Mouse (Mus musculus): ENCODE results near the gene Zbtb39. TPM values are rescaled to one million over a fixed set of nuclear protein-coding genes. Genes with fewer than 3 reads are reported as not detected.

Gene Zbtb39
- polyA plus RNA-seq (2015; fragmentation: Nextera tagmentation; extraction: Ambion mirVana): 1.4 and 1.6 TPM in 2 replicates

- H3K4me2 ChIP-seq (ENCODE audit: low read depth, low read length): peak within 1 kb of the TSS; percentile 79
- H3K27me3 ChIP-seq (ENCODE audit: control insufficient read depth, insufficient read depth, low read length): no peaks in the 10 kb centered on the region
- peak; percentile 84 for ATAC-seq (replicated peaks; ENCODE audit: extremely low read depth, insufficient read depth, low FRiP score)
- H3K4me1 ChIP-seq (ENCODE audit: control insufficient read depth, insufficient read depth, low read length): peaks cover 7% of the 10 kb centered on the region
- no peaks in the 10 kb centered on the region for H3K9me3 ChIP-seq (replicated peaks; ENCODE audit: control insufficient read depth, low read length)
- H3K36me3 ChIP-seq (ENCODE audit: control insufficient read depth, insufficient read depth): peaks cover 27% of the 10 kb centered on the region
- H3K27ac ChIP-seq (ENCODE audit: low read length): peak within 1 kb of the TSS; percentile 73
- peak within 1 kb of the TSS; percentile 92 for H3K9ac ChIP-seq (ENCODE audit: low read length)
- WGBS: under 1% methylated on average over 39 of the region's 61 CpGs
- H3K4me3 ChIP-seq (ENCODE audit: low read length): peak within 1 kb of the TSS; percentile 85
These were observed at the start of gene Zbtb39 for GRCm38 (mm10) chr10:127739083-127739660. TSS of gene Zbtb39 (plus strand) at chr10:127739538.

GRCm38 (mm10) chr10:127691053-127691452 is 48.3 kb upstream of the Zbtb39 start:
- ATAC-seq (replicated peaks; ENCODE audit: extremely low read depth, insufficient read depth, low FRiP score): no peak
- Histone ChIP-seq H3K27ac (ENCODE audit: low read length) (no peak overlapping the region), H3K4me3 (ENCODE audit: low read length) (no peak overlapping the region), H3K27me3 (ENCODE audit: control insufficient read depth, insufficient read depth, low read length) (no peaks in the 10 kb centered on the region), H3K9ac (ENCODE audit: low read length) (no peak overlapping the region), H3K36me3 (ENCODE audit: control insufficient read depth, insufficient read depth) (peaks cover 24% of the 10 kb centered on the region), H3K4me1 (ENCODE audit: control insufficient read depth, insufficient read depth, low read length) (peaks cover 3% of the 10 kb centered on the region), H3K4me2 (ENCODE audit: low read depth, low read length) (no peak overlapping the region), H3K9me3 (replicated peaks; ENCODE audit: control insufficient read depth, low read length) (no peaks in the 10 kb centered on the region)
- 17% methylated on average over 1 of the region's 1 CpGs for WGBS

- WGBS: 49% methylated on average over 2 of the region's 2 CpGs
- Histone ChIP-seq H3K9ac (ENCODE audit: low read length) (no peak overlapping the region), H3K27me3 (ENCODE audit: control insufficient read depth, insufficient read depth, low read length) (no peaks in the 10 kb centered on the region), H3K36me3 (ENCODE audit: control insufficient read depth, insufficient read depth) (peaks cover 26% of the 10 kb centered on the region), H3K4me2 (ENCODE audit: low read depth, low read length) (no peak overlapping the region), H3K9me3 (replicated peaks; ENCODE audit: control insufficient read depth, low read length) (no peaks in the 10 kb centered on the region), H3K27ac (ENCODE audit: low read length) (no peak overlapping the region), H3K4me1 (ENCODE audit: control insufficient read depth, insufficient read depth, low read length) (no peaks in the 10 kb centered on the region), H3K4me3 (ENCODE audit: low read length) (no peak overlapping the region)
- no peak for ATAC-seq (replicated peaks; ENCODE audit: extremely low read depth, insufficient read depth, low FRiP score)
These were observed 44.7 kb upstream of the Zbtb39 start for GRCm38 (mm10) chr10:127694636-127695035.

GRCm38 (mm10) chr10:127695775-127696174 is 43.6 kb upstream of the Zbtb39 start:
- H3K27me3 ChIP-seq (ENCODE audit: control insufficient read depth, insufficient read depth, low read length): no peaks in the 10 kb centered on the region
- WGBS: 88% methylated on average over 7 of the region's 7 CpGs
- peaks cover 26% of the 10 kb centered on the region for H3K36me3 ChIP-seq (ENCODE audit: control insufficient read depth, insufficient read depth)

GRCm38 (mm10) chr10:127698966-127699365 is 40.4 kb upstream of the Zbtb39 start:
- Histone ChIP-seq H3K9me3 (replicated peaks; ENCODE audit: control insufficient read depth, low read length) (no peaks in the 10 kb centered on the region), H3K27ac (ENCODE audit: low read length) (no peak overlapping the region), H3K36me3 (ENCODE audit: control insufficient read depth, insufficient read depth) (peaks cover 16% of the 10 kb centered on the region), H3K27me3 (ENCODE audit: control insufficient read depth, insufficient read depth, low read length) (no peaks in the 10 kb centered on the region), H3K4me3 (ENCODE audit: low read length) (no peak overlapping the region), H3K9ac (ENCODE audit: low read length) (no peak overlapping the region), H3K4me1 (ENCODE audit: control insufficient read depth, insufficient read depth, low read length) (no peaks in the 10 kb centered on the region), H3K4me2 (ENCODE audit: low read depth, low read length) (no peak overlapping the region)
- ATAC-seq (replicated peaks; ENCODE audit: extremely low read depth, insufficient read depth, low FRiP score): no peak
- 90% methylated on average over 7 of the region's 7 CpGs for WGBS

More at GRCm38 (mm10) chr10:127695775-127696174, 43.6 kb upstream of the Zbtb39 start:
- Histone ChIP-seq H3K4me3 (ENCODE audit: low read length) (no peak overlapping the region), H3K9ac (ENCODE audit: low read length) (no peak overlapping the region), H3K4me1 (ENCODE audit: control insufficient read depth, insufficient read depth, low read length) (no peaks in the 10 kb centered on the region), H3K9me3 (replicated peaks; ENCODE audit: control insufficient read depth, low read length) (no peaks in the 10 kb centered on the region), H3K27ac (ENCODE audit: low read length) (no peak overlapping the region), H3K4me2 (ENCODE audit: low read depth, low read length) (no peak overlapping the region)
- ATAC-seq (replicated peaks; ENCODE audit: extremely low read depth, insufficient read depth, low FRiP score): no peak

DNA sequence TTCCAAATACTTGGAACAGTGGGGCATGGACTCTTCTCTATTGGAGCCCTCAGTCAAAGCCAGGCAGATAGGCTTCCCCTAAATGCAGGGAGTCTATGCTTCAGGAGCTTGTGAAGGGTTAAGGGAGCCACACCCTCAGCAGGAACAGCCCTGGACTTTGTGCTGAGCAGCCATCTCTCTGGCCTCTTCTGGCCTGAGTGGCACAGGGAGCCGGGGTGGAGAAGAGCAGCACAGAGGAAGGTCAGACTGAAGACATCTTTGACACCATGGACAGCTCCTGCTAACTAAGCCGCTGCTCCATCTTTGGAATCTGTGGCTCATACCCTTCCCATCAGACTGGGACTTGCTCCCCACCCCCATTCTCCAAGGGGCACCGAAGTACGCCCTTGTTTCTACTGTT is 36.0 kb upstream of the Zbtb39 start:
- WGBS: 31% methylated on average over 4 of the region's 4 CpGs
- Histone ChIP-seq H3K4me1 (ENCODE audit: control insufficient read depth, insufficient read depth, low read length) (peaks cover 6% of the 10 kb centered on the region), H3K9me3 (replicated peaks; ENCODE audit: control insufficient read depth, low read length) (no peaks in the 10 kb centered on the region), H3K4me3 (ENCODE audit: low read length) (no peak overlapping the region), H3K36me3 (ENCODE audit: control insufficient read depth, insufficient read depth) (0 out of 2 replicates have a peak, but pooled peaks cover 2% of the 10 kb centered on the region), H3K27me3 (ENCODE audit: control insufficient read depth, insufficient read depth, low read length) (no peaks in the 10 kb centered on the region), H3K4me2 (ENCODE audit: low read depth, low read length) (no peak overlapping the region), H3K27ac (ENCODE audit: low read length) (no peak overlapping the region), H3K9ac (ENCODE audit: low read length) (no peak overlapping the region)
- no peak for ATAC-seq (replicated peaks; ENCODE audit: extremely low read depth, insufficient read depth, low FRiP score)

DNA sequence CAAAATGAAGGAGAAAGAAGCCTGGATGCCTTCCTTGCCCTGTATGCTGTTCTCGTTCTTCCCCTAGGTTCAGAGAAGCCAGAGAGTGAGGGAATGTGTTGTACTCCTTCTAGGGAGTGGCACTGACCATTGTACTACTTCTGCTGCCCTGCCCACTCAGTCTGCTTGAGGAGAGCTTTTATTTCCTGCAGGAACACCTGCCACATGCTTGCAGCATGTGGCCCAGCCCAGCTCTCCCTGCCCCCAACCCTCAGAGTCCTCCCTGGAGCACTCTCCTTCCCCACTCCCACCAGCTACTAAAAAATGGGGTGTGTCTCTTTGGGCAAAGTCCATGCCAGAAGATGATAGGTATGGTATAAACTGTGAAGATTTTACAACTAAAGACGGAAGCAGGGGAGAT is 35.0 kb upstream of the Zbtb39 start:
- no peak overlapping the region for H3K4me3 ChIP-seq (ENCODE audit: low read length)
- no peaks in the 10 kb centered on the region for H3K27me3 ChIP-seq (ENCODE audit: control insufficient read depth, insufficient read depth, low read length)
- H3K9me3 ChIP-seq (replicated peaks; ENCODE audit: control insufficient read depth, low read length): no peaks in the 10 kb centered on the region
- no peak overlapping the region for H3K9ac ChIP-seq (ENCODE audit: low read length)
- H3K36me3 ChIP-seq (ENCODE audit: control insufficient read depth, insufficient read depth): no peaks in the 10 kb centered on the region
- H3K4me2 ChIP-seq (ENCODE audit: low read depth, low read length): no peak overlapping the region
- peaks cover 6% of the 10 kb centered on the region for H3K4me1 ChIP-seq (ENCODE audit: control insufficient read depth, insufficient read depth, low read length)
- H3K27ac ChIP-seq (ENCODE audit: low read length): no peak overlapping the region
- no peak for ATAC-seq (replicated peaks; ENCODE audit: extremely low read depth, insufficient read depth, low FRiP score)
- 46% methylated on average over 2 of the region's 2 CpGs for WGBS

GRCm38 (mm10) chr10:127704766-127705220 is 34.5 kb upstream of the Zbtb39 start, which contains the start of gene Myo1a:
TSS of gene Myo1a (plus strand) at chr10:127705170.
- Histone ChIP-seq H3K9me3 (replicated peaks; ENCODE audit: control insufficient read depth, low read length) (no peaks in the 10 kb centered on the region), H3K27ac (ENCODE audit: low read length) (no peak within 1 kb of the TSS), H3K4me3 (ENCODE audit: low read length) (no peak within 1 kb of the TSS), H3K36me3 (ENCODE audit: control insufficient read depth, insufficient read depth) (no peaks in the 10 kb centered on the region), H3K4me2 (ENCODE audit: low read depth, low read length) (no peak within 1 kb of the TSS), H3K4me1 (ENCODE audit: control insufficient read depth, insufficient read depth, low read length) (peaks cover 6% of the 10 kb centered on the region), H3K9ac (ENCODE audit: low read length) (no peak within 1 kb of the TSS), H3K27me3 (ENCODE audit: control insufficient read depth, insufficient read depth, low read length) (no peaks in the 10 kb centered on the region)
- no peak for ATAC-seq (replicated peaks; ENCODE audit: extremely low read depth, insufficient read depth, low FRiP score)
- 57% methylated on average over 2 of the region's 2 CpGs for WGBS

- H3K4me1 ChIP-seq (ENCODE audit: control insufficient read depth, insufficient read depth, low read length): peaks cover 6% of the 10 kb centered on the region
- H3K4me2 ChIP-seq (ENCODE audit: low read depth, low read length): no peak overlapping the region
- H3K36me3 ChIP-seq (ENCODE audit: control insufficient read depth, insufficient read depth): no peaks in the 10 kb centered on the region
- H3K9me3 ChIP-seq (replicated peaks; ENCODE audit: control insufficient read depth, low read length): no peaks in the 10 kb centered on the region
- no peak overlapping the region for H3K4me3 ChIP-seq (ENCODE audit: low read length)
- H3K27me3 ChIP-seq (ENCODE audit: control insufficient read depth, insufficient read depth, low read length): no peaks in the 10 kb centered on the region
- no peak overlapping the region for H3K9ac ChIP-seq (ENCODE audit: low read length)
- no peak overlapping the region for H3K27ac ChIP-seq (ENCODE audit: low read length)
- no peak for ATAC-seq (replicated peaks; ENCODE audit: extremely low read depth, insufficient read depth, low FRiP score)
- WGBS: 87% methylated on average over 4 of the region's 4 CpGs
These were observed 33.6 kb upstream of the Zbtb39 start for GRCm38 (mm10) chr10:127705783-127706182.
